Comparison of ENCODE assay signal across 10 mouse cellular contexts in genomic region chr17:79333650-79334049, GRCm38 (mm10).
"Had no signal": no experiment of that assay in that cellular context is flagged by ENCODE, and none has a peak within 500 bp of the region (broad histone marks: within the 10 kb centered on the region; RNA-seq: fewer than 3 reads in every experiment).

No protein-coding gene starts in this region.

- H3K9ac ChIP-seq: kidney, embryonic 15.5 days; limb, embryonic 13.5 days; neural tube, embryonic 12.5 days; stomach, embryonic 15.5 days had no signal

- H3K4me3 ChIP-seq: kidney, embryonic 15.5 days; limb, embryonic 13.5 days; neural tube, embryonic 12.5 days; stomach, embryonic 15.5 days had no signal

- ATAC-seq: intestine, embryonic 16.5 days had no signal

- DNase-seq: kidney, adult 2 months; kidney, postnatal 14 days; left cerebral cortex, postnatal 4 days; lung, adult 18-20 months; midbrain, embryonic 14.5 days had no signal

- H3K27me3 ChIP-seq: kidney, embryonic 15.5 days; limb, embryonic 13.5 days; neural tube, embryonic 12.5 days; stomach, embryonic 15.5 days had no signal

- H3K4me1 ChIP-seq: kidney, embryonic 15.5 days; limb, embryonic 13.5 days; neural tube, embryonic 12.5 days; stomach, embryonic 15.5 days had no signal

- H3K4me2 ChIP-seq: kidney, embryonic 15.5 days; limb, embryonic 13.5 days; neural tube, embryonic 12.5 days; stomach, embryonic 15.5 days had no signal

- H3K27ac ChIP-seq: kidney, embryonic 15.5 days; limb, embryonic 13.5 days; neural tube, embryonic 12.5 days; stomach, embryonic 15.5 days had no signal

- H3K9me3 ChIP-seq: kidney, embryonic 15.5 days; limb, embryonic 13.5 days; neural tube, embryonic 12.5 days; stomach, embryonic 15.5 days had no signal
